Mouse (Mus musculus): ENCODE measurements around the gene Zfyve16. TPM values are rescaled to one million over a fixed set of nuclear protein-coding genes. Genes with fewer than 3 reads are reported as not detected.
A peak's percentile ranks its signal among the peaks of the same experiment; 100 is the strongest.

Gene Zfyve16
- total and polyA plus RNA-seq, 2 experiments from 2014 or later: 6.3 to 11.2 TPM

DNA sequence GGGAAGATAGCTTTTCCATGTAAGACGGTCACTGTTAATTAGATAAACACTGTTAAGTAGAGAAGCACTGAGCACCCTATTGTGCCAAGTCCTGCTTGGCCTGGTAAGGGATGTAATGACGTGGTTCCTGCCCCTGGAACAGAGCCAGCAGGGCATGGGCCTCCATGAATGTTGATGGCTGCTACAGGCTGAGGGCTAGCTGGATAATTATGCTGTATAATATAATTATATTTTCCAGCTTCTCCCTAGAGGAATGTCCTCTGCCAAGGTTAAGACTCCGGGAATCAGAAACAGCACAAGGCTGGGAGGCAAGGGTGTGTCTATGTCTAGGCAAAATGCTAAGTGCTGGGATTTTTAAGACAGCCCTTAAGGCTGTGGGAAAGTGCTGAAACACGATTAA lies 39.9 kb downstream of the Zfyve16 start:
- TF ChIP-seq EP300 (IDR thresholded peaks at IDR 0.05; ENCODE audit: low read depth) (no peak), CTCF (IDR thresholded peaks at IDR 0.05; ENCODE audit: low read depth) (no peak)
- H3K9ac ChIP-seq (replicated peaks; ENCODE audit: low read depth, low read length): no peak overlapping the region
- H3K36me3 ChIP-seq (replicated peaks; ENCODE audit: control insufficient read depth, insufficient read depth, low read length): peaks cover 30% of the 10 kb centered on the region
- H3K27ac ChIP-seq (ENCODE audit: low read depth): no peak overlapping the region
- H3K27me3 ChIP-seq (ENCODE audit: control insufficient read depth, insufficient read depth, low read length): no peaks in the 10 kb centered on the region
- 55% methylated on average over 4 of the region's 4 CpGs for WGBS
- H3K9me3 ChIP-seq (replicated peaks; ENCODE audit: control insufficient read depth, low read length): no peaks in the 10 kb centered on the region
- H3K4me1 ChIP-seq (ENCODE audit: control insufficient read depth, insufficient read depth): peaks cover 4% of the 10 kb centered on the region; the same call in 1 of the 2 replicates
- no peak for DNase-seq (ENCODE audit: low spot score)
- ATAC-seq (ENCODE audit: insufficient read depth, low read depth): no peak
- no peak overlapping the region for H3K4me2 ChIP-seq (ENCODE audit: low read depth, low read length)
- no peak overlapping the region for H3K4me3 ChIP-seq (ENCODE audit: low read depth, low read length)

DNA sequence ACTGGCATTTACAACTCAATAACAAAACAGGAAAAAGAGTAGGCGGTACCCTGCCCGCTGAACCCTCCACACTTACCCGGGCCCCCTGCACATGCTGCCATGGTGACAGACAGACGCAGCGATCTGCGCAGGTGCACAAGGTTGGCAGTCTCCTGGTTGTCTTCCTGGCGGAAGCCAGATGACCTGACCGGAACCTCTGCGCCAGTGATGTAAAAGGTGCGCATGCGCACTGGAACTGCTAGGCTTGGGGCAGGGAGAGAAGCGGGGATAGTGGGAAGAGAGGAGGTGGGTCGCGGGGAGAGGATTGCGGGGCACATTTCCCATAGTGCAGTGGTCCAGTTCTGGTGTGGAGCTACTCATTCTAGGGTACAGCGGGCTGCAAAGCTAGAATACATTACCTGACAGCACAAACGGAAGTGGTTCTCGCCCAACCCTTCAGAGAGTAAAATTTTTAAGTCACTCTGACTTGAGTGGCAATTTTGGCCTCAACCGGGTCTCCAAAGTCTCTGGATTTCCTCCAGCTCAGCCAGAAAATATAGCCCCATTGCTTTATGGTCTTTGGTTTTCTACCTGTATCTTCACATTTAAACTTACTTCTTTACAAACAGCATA lies 46.7 kb downstream of the Zfyve16 start, which contains the start of gene Fam151b:
Gene Fam151b, minus strand, starts transcription at position 164 of the 612 bp plus-strand sequence.
- Histone ChIP-seq H3K27ac (ENCODE audit: low read depth) (peak within 1 kb of the TSS; percentile 49; the same call in 1 of the 2 replicates), H3K4me3 (ENCODE audit: low read depth, low read length) (peak within 1 kb of the TSS; percentile 52), H3K9ac (replicated peaks; ENCODE audit: low read depth, low read length) (0 out of 2 replicates have a peak within 1 kb of the TSS, but pooled peaks have one; percentile 23), H3K4me1 (ENCODE audit: control insufficient read depth, insufficient read depth) (no peaks in the 10 kb centered on the region), H3K4me2 (ENCODE audit: low read depth, low read length) (peak within 1 kb of the TSS; percentile 70), H3K9me3 (replicated peaks; ENCODE audit: control insufficient read depth, low read length) (no peaks in the 10 kb centered on the region), H3K36me3 (replicated peaks; ENCODE audit: control insufficient read depth, insufficient read depth, low read length) (0 out of 2 replicates have a peak, but pooled peaks cover 8% of the 10 kb centered on the region), H3K27me3 (ENCODE audit: control insufficient read depth, insufficient read depth, low read length) (no peaks in the 10 kb centered on the region)
- WGBS: 7% methylated on average over 19 of the region's 19 CpGs
- peak; percentile 99 for ATAC-seq (ENCODE audit: insufficient read depth, low read depth)
- DNase-seq (ENCODE audit: low spot score): peak; percentile 94
- TF ChIP-seq EP300 (IDR thresholded peaks at IDR 0.05; ENCODE audit: low read depth) (no peak), CTCF (IDR thresholded peaks at IDR 0.05; ENCODE audit: low read depth) (no peak)

- no peaks in the 10 kb centered on the region for H3K4me1 ChIP-seq (ENCODE audit: control insufficient read depth, insufficient read depth)
- TF ChIP-seq CTCF (IDR thresholded peaks at IDR 0.05; ENCODE audit: low read depth) (peak; percentile 69), EP300 (IDR thresholded peaks at IDR 0.05; ENCODE audit: low read depth) (no peak)
- H3K27me3 ChIP-seq (ENCODE audit: control insufficient read depth, insufficient read depth, low read length): no peaks in the 10 kb centered on the region
- 16% methylated on average over 3 of the region's 3 CpGs for WGBS
- peak; percentile 65 for DNase-seq (ENCODE audit: low spot score)
- peak; percentile 77 for ATAC-seq (ENCODE audit: insufficient read depth, low read depth)
- no peaks in the 10 kb centered on the region for H3K9me3 ChIP-seq (replicated peaks; ENCODE audit: control insufficient read depth, low read length)
- H3K27ac ChIP-seq (ENCODE audit: low read depth): no peak overlapping the region
- 0 out of 2 replicates have a peak, but pooled peaks cover 6% of the 10 kb centered on the region for H3K36me3 ChIP-seq (replicated peaks; ENCODE audit: control insufficient read depth, insufficient read depth, low read length)
- peak overlapping the region; percentile 70 for H3K4me2 ChIP-seq (ENCODE audit: low read depth, low read length)
- H3K9ac ChIP-seq (replicated peaks; ENCODE audit: low read depth, low read length): no peak overlapping the region
- H3K4me3 ChIP-seq (ENCODE audit: low read depth, low read length): peak overlapping the region; percentile 52
Measured at GRCm38 (mm10) chr13:92483348-92483747, 47.3 kb downstream of the Zfyve16 start.

- no peak for TF ChIP-seq CTCF (IDR thresholded peaks at IDR 0.05; ENCODE audit: low read depth)
- no peak for TF ChIP-seq EP300 (IDR thresholded peaks at IDR 0.05; ENCODE audit: low read depth)
- peaks cover 14% of the 10 kb centered on the region; the same call in 1 of the 2 replicates for H3K36me3 ChIP-seq (replicated peaks; ENCODE audit: control insufficient read depth, insufficient read depth, low read length)
- H3K27me3 ChIP-seq (ENCODE audit: control insufficient read depth, insufficient read depth, low read length): no peaks in the 10 kb centered on the region
- no peak overlapping the region for H3K9ac ChIP-seq (replicated peaks; ENCODE audit: low read depth, low read length)
- H3K4me1 ChIP-seq (ENCODE audit: control insufficient read depth, insufficient read depth): no peaks in the 10 kb centered on the region
- DNase-seq (ENCODE audit: low spot score) (no peak), ATAC-seq (ENCODE audit: insufficient read depth, low read depth) (no peak)
- H3K4me2 ChIP-seq (ENCODE audit: low read depth, low read length): no peak overlapping the region
- H3K4me3 ChIP-seq (ENCODE audit: low read depth, low read length): no peak overlapping the region
- WGBS: 63% methylated on average over 2 of the region's 2 CpGs
- H3K9me3 ChIP-seq (replicated peaks; ENCODE audit: control insufficient read depth, low read length): no peaks in the 10 kb centered on the region
- no peak overlapping the region for H3K27ac ChIP-seq (ENCODE audit: low read depth)
Measured at GRCm38 (mm10) chr13:92470151-92470550, 60.5 kb downstream of the Zfyve16 start.

GRCm38 (mm10) chr13:92469381-92469780 lies 61.3 kb downstream of the Zfyve16 start:
- no peak overlapping the region for H3K27ac ChIP-seq (ENCODE audit: low read depth)
- 69% methylated on average over 2 of the region's 2 CpGs for WGBS
- H3K27me3 ChIP-seq (ENCODE audit: control insufficient read depth, insufficient read depth, low read length): no peaks in the 10 kb centered on the region
- H3K9me3 ChIP-seq (replicated peaks; ENCODE audit: control insufficient read depth, low read length): no peaks in the 10 kb centered on the region
- peaks cover 16% of the 10 kb centered on the region; the same call in 1 of the 2 replicates for H3K36me3 ChIP-seq (replicated peaks; ENCODE audit: control insufficient read depth, insufficient read depth, low read length)
- DNase-seq (ENCODE audit: low spot score) (no peak), ATAC-seq (ENCODE audit: insufficient read depth, low read depth) (no peak)
- no peak overlapping the region for H3K9ac ChIP-seq (replicated peaks; ENCODE audit: low read depth, low read length)
- no peak overlapping the region for H3K4me2 ChIP-seq (ENCODE audit: low read depth, low read length)
- H3K4me1 ChIP-seq (ENCODE audit: control insufficient read depth, insufficient read depth): no peaks in the 10 kb centered on the region
- no peak for TF ChIP-seq CTCF (IDR thresholded peaks at IDR 0.05; ENCODE audit: low read depth)
- TF ChIP-seq EP300 (IDR thresholded peaks at IDR 0.05; ENCODE audit: low read depth): no peak
- no peak overlapping the region for H3K4me3 ChIP-seq (ENCODE audit: low read depth, low read length)

Data from heart, postnatal 0 days (tissue).